Mouse (Mus musculus) brain, adult 2 months (tissue): ENCODE data around the gene Taz.

Experiments used
- DNase-seq: peaks from one replicate; pipeline ENCODE4 v3.0.0; 2011; ENCODE audit warnings: low read depth, low spot score

Taz gene

GRCm38 (mm10) chrX:74281732-74282394, at the start of gene Taz, which contains the start of gene Dnase1l1:
Taz (plus strand) TSS chrX:74281912.
Dnase1l1 (minus strand) TSS chrX:74282337.
- peak; percentile 88 for DNase-seq

GRCm38 (mm10) chrX:74233196-74233595, 48.5 kb upstream of the Taz start:
- DNase-seq, result no peak

- no peak for DNase-seq
These were observed 41.4 kb upstream of the Taz start for GRCm38 (mm10) chrX:74240332-74240731.

- DNase-seq, result peak; percentile 8
These were observed 38.3 kb upstream of the Taz start for GRCm38 (mm10) chrX:74243396-74243795.

- DNase-seq, result no peak
These were observed 37.9 kb upstream of the Taz start for GRCm38 (mm10) chrX:74243807-74244206.

GRCm38 (mm10) chrX:74244614-74245083, 37.1 kb upstream of the Taz start:
- peak; percentile 47 for DNase-seq

- DNase-seq, result no peak
These were observed 36.6 kb upstream of the Taz start for GRCm38 (mm10) chrX:74245107-74245506.

- DNase-seq, result peak; percentile 85
These were observed 36.0 kb upstream of the Taz start for GRCm38 (mm10) chrX:74245687-74246086.

GRCm38 (mm10) chrX:74246213-74246681, 35.5 kb upstream of the Taz start:
- DNase-seq, result peak; percentile 97

GRCm38 (mm10) chrX:74246693-74247092, 35.0 kb upstream of the Taz start:
- DNase-seq, result no peak

GRCm38 (mm10) chrX:74248651-74249050, 33.1 kb upstream of the Taz start:
- DNase-seq, result peak; percentile 71

- peak; percentile 85 for DNase-seq
These were observed 32.1 kb upstream of the Taz start, which contains the start of gene Flna for GRCm38 (mm10) chrX:74249615-74250014. Flna (minus strand) TSS chrX:74249820.

GRCm38 (mm10) chrX:74254153-74254887, 27.4 kb upstream of the Taz start, which contains the start of gene Emd:
Emd (plus strand) TSS chrX:74254687.
- DNase-seq, result peak; percentile 98

- no peak for DNase-seq
These were observed 26.7 kb upstream of the Taz start for GRCm38 (mm10) chrX:74254888-74255565.

GRCm38 (mm10) chrX:74257746-74258145, 24.0 kb upstream of the Taz start:
- DNase-seq, result no peak

GRCm38 (mm10) chrX:74269736-74270061, 12.0 kb upstream of the Taz start:
- DNase-seq, result peak; percentile 65

- peak; percentile 99 for DNase-seq
These were observed 11.4 kb upstream of the Taz start, which contains the start of gene Rpl10 for GRCm38 (mm10) chrX:74270062-74270901. Rpl10 (plus strand) TSS chrX:74270812.

- DNase-seq, result peak; percentile 50
These were observed 10.7 kb upstream of the Taz start for GRCm38 (mm10) chrX:74270902-74271551.

- no peak for DNase-seq
These were observed 8.0 kb upstream of the Taz start for GRCm38 (mm10) chrX:74273422-74274322.

GRCm38 (mm10) chrX:74277916-74278315, 3.8 kb upstream of the Taz start:
- no peak for DNase-seq
